Mouse (Mus musculus) testis, postnatal 10 days (tissue): ENCODE results near the gene Gm20388.

Experiments
- DNase-seq: peaks from one replicate; pipeline ENCODE4 v3.0.0; 2021; ENCODE audit warnings: low spot score

The Gm20388 gene

DNA sequence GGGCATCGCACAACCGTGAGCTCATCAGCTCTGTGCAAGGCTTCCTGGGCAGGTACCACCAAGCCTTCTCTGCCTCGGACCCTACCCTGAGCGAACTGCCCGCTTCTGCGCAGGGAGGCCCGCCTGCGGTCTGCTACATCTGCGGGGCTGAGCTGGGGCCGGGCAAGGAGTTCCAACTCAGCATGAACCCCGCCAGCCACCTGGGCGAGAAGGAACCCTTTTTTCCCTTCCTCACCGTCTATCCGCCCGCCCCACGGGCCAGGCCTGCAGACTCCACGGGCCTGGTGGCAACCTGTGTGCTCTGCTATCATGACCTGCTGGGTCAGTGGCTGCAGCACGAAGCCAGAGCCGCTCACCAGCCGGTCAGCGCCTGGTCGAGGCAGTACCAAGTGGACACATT is 319.4 kb downstream of the Gm20388 start:
- DNase-seq = no peak

GRCm38 (mm10) chr8:120230715-120231614 is 320.3 kb downstream of the Gm20388 start:
- no peak for DNase-seq

DNA sequence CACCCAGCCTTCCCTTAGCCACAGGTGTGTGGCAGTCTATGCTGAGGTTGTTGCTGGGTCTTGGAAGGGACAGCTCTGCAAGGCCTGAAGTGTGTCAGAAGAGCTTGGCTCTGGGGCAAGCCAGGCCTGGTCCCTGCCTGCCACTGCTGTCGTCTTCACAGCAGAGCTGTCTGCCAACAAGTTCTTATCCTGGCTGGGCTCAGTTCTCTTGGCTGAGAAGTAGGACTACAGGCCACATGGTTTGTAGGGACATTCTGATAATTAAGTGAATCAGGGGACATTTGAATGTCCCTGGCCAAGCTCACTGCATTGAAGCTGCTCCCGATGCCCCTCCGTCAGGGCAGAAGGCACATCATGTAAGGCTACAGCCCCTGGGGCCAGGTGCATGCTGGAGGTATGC is 321.2 kb downstream of the Gm20388 start:
- DNase-seq = no peak

DNA sequence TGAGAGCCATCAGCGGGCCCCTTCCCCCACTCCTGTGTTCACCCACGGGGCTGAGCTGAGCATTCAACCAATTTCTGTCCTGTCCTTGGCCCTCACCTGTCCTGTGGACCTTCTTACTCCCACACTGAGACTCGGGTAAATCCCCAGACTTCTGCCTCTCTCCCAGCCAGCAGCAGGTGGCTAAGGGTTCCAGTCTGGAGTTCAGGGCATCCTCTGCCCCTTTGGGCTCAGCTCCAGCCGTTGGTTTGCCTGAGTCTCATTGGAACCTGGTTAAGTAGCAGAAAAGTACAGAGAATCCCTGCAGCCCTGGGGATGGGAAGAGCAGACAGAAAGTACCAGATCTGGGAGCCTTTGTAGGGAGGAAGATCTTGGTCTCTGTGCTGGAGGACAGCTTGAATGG is 321.8 kb downstream of the Gm20388 start:
- DNase-seq = no peak

- no peak for DNase-seq
Measured at GRCm38 (mm10) chr8:120232913-120233312, 322.3 kb downstream of the Gm20388 start.

GRCm38 (mm10) chr8:120234457-120234856 is 323.8 kb downstream of the Gm20388 start:
- peak; percentile 75 for DNase-seq

GRCm38 (mm10) chr8:120234866-120235265 is 324.2 kb downstream of the Gm20388 start:
- DNase-seq = no peak

DNA sequence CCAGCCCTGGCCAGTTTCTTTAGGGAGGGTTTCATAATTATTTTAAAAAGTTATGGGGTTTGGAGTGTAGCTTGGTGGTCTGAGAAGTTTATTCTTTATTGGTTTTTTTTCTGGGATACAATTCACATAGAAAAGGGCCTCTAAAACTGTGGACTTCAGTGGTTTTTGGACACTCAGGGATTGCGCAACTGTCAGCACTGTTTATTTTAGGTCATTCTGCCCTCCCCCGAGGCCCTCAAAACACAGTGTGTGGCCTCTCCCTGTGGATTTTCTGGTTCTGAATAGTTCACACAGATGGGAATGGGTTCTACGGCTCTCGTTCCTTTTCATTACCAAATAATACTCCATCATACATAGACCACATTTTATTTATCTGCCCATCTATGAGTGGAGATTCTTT is 332.6 kb downstream of the Gm20388 start:
- DNase-seq = no peak

DNA sequence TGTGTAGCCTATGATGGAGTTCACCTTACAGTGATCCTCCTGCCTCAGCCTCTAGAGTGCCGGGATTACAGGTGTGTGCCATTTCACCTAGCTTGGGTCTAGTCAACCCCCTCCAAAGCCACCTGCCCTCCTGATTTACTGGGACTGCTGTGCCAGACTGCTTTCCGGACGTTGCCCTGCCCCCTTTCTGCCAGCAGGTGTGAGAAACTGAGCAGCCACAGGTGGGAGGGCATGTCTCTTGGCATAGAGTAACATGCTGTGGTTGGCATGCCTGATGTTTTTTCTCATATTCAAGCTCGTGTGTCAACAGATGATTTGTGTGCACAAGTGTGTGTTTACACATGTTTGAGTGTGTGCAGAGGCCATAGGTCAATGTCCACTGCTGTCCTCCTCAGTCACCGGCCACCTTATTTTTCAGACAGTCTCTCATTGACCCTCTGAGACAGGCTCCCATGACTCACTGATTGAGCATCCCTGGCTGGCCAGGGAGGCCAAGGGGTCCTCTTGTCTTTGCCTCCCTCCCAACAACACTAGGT is 333.3 kb downstream of the Gm20388 start:
- no peak for DNase-seq

- DNase-seq = no peak
Measured at GRCm38 (mm10) chr8:120244553-120244952, 333.9 kb downstream of the Gm20388 start.

DNA sequence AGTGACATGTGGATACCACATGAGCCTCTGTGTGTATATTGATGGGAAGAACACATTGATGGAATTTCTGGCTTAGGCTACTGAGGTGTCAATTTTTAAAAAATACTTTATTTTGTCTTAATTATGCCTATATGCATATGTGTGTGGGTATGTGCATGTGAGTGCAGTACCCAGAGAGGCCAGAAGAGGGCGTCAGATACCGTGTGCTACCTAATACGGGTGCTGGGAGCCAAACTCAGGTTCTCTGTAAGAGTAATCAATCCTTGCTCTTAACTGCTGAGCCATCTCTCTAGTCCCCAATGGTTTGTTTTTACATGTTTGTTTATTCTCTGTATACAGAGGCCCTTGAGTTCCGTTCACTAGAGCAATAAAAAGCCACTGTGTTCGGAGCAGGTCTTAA is 337.0 kb downstream of the Gm20388 start:
- no peak for DNase-seq

- no peak for DNase-seq
Measured at GRCm38 (mm10) chr8:120248031-120248430, 337.4 kb downstream of the Gm20388 start.

DNA sequence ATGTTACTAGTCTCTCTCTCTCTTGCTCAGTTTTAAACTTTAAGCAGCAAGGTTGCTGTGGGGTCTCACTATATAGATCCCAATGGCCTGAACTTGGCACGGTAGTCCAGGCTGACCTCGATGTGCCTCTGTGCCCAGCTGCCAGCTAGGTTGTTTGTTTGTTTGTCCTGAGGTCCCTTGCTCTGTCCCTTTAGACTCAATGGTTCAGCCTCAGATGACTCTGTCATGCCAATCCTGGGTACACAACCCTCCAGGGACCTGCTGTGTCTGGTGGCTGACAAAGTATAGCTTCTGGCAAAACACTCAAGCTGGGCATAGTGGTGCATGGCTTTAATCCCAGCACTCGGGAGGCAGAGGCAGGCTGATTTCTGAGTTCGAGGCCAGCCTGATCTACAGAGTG is 337.8 kb downstream of the Gm20388 start:
- DNase-seq = no peak

DNA sequence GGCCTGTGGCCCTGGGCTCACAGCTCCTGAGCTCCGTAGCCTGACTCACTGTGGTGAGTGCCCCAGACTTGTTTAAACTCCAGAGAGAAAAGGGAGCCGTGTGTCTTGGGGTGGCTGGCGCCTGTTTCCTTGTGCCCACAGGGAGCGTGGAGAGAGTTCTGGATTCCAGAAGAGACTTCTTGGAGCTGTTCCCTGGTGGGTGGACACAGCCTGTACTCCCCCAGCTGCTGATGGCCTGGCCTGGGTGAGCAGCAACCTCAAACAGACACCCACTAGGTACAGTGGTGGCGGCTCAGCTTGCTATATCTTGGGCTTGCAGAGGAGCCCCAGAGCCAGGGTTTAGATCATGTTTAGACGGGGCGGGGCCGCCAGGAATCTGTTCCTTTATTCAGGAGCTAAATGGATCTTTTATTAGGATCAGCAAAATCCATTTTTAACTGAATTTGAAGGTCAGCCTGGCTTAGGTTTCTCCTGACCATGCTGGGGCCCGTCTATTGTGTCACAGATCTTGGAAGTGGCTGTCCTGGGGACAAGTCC is 339.2 kb downstream of the Gm20388 start:
- no peak for DNase-seq

- DNase-seq = no peak
Measured at GRCm38 (mm10) chr8:120250750-120251410, 340.2 kb downstream of the Gm20388 start.

- no peak for DNase-seq
Measured at GRCm38 (mm10) chr8:120251411-120252035, 340.9 kb downstream of the Gm20388 start.

GRCm38 (mm10) chr8:120253626-120254025 is 343.0 kb downstream of the Gm20388 start:
- DNase-seq = no peak

DNA sequence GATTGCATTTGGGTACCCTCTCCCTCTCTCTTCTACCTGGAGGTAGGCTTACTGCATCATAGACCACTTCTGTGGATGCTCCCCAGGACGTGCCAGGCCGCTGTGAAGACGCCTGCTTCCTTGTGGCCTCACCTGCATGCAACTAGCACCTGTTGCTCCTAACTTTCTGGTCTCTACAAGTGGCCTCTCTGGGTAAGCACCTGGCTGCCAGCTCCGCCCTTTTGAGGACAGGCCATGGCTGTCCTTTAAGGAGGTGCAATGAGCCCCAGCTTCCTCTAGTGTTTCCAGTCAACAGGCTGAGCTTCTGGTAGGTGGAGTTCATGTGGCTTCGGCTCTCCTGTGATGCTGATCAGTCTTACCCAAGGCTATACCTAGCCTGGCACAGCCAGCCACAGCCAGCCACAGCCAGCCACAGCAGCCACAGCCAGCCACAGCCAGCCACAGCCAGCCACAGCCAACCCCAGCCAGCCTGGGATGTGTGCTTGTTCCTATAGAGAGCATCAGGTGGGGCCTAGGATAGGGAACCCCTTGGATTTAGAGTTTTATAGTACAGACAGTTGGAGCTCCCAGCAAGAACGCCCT is 344.9 kb downstream of the Gm20388 start:
- no peak for DNase-seq

GRCm38 (mm10) chr8:120256958-120257357 is 346.3 kb downstream of the Gm20388 start:
- DNase-seq = no peak

- no peak for DNase-seq
Measured at GRCm38 (mm10) chr8:120259206-120259605, 348.6 kb downstream of the Gm20388 start.

- no peak for DNase-seq
Measured at GRCm38 (mm10) chr8:120260677-120261076, 350.0 kb downstream of the Gm20388 start.
